Mouse (Mus musculus): ENCODE data around the gene Noct.

DNA sequence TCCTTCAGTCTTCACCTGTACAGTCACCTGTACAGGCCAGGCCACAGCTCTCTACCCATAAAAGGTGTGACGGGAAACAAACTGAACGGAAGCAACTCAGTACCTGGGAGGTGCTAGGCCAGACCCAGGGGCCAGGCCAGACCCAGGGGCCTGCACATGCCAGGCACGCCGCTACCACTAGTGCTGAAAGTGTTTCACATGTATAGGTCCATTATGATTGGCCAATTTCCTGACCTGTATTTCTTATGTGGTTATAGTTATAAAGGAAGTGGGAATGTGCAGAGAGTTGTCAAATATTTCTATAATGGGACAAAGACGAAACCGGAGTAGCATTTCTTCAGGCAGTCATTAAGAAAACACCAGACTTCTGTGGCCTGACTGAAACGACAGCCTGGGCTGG, 30.5 kb downstream of the Noct start:
- TF ChIP-seq CTCF (IDR thresholded peaks at IDR 0.05; ENCODE audit: control insufficient read depth, insufficient read depth, insufficient read length) = no peak
- no peak for TF ChIP-seq MYOD1 (IDR thresholded peaks at IDR 0.05; ENCODE audit: control insufficient read depth, insufficient read length, low read depth)
